Mouse (Mus musculus): ENCODE measurements around the gene Cdkl3.
"Not testable (repeated sequence)": the region's sequence is repeated elsewhere in the genome, so short reads cannot be mapped to it uniquely, and the experiment has no call there.

The Cdkl3 gene

DNA sequence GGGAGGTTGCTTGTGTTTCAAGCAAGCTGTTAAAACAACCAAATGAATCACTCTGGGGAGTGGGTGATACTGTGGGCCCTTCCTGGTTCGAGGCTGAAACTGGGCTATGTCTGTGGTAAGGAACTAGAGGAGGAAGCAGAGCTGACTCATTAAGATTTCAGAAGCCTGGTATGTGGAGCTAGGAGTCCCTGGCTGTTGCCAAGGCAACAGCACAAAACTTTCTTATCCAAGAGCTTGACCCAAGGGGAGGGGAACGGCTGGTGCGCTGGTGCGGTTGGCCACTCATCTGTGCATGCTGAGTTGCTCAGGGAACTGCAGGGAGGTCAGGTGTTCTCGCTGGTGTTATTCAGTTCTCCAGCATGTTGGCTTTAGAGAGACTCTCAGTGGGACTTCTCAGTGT is 76.0 kb downstream of the Cdkl3 start:
- peak; percentile 43 for DNase-seq

DNA sequence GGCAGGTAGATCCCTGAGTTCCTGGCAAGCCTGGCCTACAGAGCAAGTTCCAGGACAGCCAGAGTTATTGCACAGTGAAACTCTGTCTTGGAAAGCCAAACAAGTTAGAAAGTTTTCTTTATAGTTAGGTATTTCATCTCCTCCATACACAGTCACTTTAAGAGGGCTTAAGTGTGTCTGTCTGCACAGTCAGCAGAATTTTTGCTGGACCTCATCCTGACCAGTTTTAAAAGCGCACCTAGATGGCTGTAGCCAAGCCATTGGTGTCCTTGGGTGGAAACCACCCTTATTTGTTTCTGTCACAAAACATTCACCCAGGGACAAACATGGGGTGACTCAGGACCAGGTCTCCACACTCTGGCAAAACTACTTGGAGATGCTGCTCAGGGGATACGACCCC is 76.6 kb downstream of the Cdkl3 start:
- no peak for DNase-seq

DNA sequence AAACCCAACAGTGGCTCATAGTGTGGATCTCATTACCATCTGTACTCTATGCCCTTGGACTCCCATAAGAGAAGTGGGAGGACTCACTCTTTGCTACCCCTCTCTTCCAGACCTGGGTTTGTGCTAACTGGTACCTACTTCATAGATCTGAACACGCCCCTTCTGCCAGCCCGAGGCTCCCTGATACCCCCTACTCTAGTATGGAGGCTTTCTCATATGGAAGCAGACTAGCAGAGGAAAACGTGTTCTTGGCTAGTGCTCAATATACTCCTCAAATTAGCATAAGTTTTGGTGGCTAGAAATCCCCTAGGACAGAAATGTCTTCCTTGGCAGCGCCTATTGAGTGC is 81.8 kb downstream of the Cdkl3 start:
- DNase-seq = no peak

DNA sequence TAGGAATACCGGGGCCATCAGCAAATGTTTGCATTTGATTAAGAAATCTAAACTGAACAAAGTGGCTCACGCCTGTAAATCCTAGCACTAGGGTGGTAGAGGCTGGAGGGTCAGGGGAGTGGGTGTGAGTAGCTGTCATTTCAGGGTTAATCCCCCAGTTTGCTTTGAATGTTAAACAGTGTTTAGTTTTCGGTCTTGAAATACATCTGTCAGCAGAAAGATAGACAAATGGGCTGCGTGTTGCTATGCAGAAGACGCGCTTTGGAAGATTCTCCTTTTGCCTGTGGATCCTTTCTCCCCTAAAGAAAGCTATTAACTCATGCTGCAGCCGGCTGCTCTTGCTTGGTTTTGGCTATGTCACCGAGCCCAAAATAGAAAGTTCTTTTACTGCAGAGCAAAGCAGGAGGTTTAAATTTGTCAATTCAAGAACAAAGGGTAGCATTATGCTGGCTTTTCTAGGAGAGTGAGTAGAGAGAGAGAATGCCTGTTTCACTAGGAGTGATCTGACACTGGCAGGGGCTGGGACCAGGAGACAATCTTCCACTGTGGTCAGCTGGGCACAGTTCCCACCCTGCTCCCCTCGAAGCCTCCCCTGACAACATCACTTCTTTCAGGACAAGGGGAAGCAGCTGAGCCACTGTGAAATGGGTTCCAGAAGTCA is 82.3 kb downstream of the Cdkl3 start:
- peak; percentile 70 for DNase-seq

DNA sequence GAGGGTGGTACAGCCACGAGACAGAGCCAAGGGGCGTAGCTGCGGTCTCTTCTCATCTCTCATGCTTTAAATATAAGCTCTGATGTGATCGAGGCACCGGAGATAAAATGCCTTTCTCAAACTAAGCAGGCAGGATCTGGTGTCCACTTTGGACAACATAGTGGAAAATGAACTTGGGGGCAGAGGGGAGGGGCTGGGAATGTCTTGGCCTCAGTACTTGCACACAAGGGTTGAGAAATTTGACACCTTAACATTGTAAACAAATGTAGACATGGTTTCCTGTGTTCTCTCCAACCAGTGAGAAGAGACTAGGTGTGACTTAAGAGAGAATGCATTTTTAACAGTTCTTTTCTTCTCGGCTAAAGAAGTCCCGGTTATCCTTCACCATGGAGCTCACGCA is 85.3 kb downstream of the Cdkl3 start:
- DNase-seq = no peak

DNA sequence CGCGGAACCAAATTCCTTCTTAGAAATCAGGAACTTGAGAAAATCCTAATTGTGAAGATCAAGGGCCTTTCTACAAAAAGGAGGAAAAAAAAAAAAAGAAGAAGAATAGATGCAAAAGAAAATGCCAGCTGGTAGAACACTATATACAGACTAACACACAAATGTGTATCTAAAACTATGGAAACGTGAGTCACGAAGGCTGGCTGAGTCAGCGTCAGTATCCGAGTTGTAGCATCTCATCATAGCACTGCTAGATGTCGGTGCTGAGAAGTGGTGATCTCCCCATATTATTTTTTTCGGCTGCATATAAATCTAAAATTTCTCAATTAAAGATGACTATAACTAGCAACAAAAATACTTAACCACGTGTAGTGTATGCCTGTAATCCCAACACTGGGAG is 87.2 kb downstream of the Cdkl3 start:
- DNase-seq = peak; percentile 64

DNA sequence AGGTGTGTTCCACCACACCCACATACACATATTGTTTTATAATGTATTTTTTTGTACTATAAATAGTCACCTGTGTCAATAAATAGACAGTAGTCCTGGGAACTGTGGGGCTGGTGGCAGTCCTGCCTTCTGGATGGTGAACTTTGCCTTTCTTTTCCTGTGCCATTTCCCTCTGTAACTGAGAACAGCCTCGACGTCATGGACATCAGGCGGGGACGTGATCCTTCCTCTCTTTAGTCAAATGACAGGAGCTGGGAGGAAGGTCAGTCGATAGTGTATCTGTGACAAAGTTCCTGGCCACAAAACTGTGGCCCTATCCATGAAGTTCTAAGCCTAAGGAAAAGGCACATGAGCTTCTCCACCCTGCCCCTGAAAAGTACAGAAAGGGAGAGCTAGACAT is 90.5 kb downstream of the Cdkl3 start:
- no peak for DNase-seq

DNA sequence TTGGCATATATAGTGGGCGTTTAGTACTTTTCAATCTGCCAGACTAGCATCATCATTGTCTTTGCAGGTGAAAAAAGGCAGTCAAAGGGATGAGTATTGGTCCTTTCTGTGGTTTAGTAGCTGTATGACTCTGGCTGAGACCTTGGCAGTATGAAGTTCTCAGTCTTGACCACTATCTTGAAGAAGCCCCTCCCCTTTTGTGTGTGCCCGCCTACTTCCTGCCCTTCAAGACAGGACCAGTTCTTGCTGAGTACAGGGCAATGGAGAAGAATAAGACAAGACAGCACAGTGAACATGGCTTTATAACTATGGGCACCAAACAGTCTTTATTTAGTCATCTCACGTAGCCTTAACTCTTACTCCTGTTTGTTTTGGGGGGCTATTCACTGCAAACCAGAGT is 93.0 kb downstream of the Cdkl3 start:
- DNase-seq = no peak

DNA sequence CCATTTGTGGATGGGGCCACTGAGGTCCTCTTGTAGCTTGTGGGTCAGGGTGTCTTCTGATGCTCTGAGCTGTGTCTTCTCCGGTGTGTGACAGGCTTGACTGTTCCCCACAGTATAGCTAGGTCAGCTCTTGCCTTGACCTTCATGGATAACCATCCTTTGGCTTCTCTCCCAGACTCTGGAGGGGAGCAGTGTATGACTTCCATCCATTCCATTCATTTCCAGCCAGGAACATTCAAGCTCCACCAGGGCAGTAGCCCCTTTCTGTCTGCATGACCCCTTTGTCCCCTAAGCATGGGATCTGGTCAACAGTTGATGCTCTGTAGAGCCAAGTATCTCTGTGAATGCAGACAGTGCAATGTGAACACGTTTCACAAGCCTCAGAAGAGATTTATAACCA is 93.6 kb downstream of the Cdkl3 start:
- no peak for DNase-seq

DNA sequence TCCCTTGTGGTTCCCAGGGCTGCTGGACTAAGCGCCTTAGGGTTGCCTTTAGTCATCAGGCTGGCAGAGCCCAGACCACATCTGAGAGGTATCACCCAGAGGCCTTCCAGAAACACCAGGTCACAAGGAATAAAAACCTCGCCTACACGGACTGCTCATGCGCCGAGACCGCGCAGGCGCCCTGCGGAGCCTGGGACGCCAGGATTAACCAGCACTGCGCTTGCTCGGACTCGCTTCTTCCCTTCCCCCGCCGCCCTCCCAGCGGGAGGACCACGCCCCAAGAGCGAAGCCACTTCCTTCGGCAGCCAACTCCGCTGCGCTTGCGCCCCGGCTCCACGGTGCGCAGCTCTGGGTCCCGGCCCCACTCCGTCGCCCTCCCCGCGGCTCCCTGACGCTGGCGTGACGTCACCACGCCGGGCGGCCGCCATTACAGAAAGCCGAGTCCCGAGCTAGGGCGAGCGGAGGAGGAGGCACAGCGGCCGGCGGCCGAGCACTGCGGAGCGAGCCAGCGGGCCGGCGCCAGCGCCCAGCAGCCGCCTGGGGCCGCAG is 94.5 kb downstream of the Cdkl3 start, which contains the start of gene Ppp2ca:
Gene Ppp2ca (plus strand): TSS at position 284 of the 549 bp plus-strand sequence.
- peak; percentile 99 for DNase-seq

DNA sequence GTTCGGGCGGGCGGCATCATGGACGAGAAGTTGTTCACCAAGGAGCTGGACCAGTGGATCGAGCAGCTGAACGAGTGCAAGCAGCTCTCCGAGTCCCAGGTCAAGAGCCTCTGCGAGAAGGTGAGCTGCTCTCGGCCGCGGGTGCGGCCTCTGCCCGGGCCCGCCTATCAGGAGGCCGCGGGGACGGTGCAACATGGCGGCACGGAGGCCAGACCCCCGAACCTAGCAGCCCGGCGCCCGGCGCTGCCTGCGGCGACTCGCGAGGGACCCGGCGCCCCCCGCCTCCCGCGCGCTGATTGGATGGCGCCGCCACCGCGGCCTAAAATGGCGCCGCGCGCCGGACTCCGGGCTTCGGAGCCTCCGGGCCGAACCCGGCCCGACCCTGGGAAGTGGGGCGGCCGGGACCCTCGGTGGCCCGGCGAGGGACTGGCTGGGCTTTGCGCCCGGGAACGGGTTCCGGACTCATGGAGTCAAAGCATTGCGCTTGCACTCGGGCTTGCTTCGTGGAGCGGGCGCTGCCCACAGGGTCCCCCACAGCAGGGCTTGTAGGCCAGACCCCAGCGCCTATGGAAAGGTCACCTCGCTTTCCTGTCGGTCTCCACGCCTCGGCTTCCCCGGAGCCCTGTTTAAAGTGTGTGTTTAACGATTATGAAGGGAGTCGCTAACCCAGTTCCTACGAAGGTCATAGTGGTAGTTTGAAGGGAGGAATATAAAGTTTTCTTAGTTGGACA is 95.2 kb downstream of the Cdkl3 start:
- DNase-seq = peak; percentile 69

DNA sequence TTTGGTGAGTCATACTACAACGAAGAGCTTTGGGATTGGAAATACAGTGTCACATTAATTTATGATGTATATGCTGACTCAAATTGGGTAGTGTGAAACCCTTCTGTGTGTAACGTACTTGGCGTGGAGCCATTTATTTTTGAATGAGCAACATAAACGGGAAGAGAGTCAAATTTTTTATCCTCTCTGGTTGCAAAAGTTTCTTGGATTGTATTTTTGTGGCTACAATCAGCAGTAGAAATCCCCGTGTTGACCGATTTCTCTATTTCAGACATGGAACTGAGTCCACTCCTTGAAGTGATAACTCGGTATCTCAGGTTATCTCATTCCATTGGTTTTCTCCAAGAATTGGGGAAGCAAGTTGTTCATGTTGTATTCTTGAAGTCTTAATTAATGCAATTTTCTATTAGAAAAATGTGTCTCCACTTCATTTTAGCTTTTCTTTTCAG is 95.8 kb downstream of the Cdkl3 start:
- no peak for DNase-seq

DNA sequence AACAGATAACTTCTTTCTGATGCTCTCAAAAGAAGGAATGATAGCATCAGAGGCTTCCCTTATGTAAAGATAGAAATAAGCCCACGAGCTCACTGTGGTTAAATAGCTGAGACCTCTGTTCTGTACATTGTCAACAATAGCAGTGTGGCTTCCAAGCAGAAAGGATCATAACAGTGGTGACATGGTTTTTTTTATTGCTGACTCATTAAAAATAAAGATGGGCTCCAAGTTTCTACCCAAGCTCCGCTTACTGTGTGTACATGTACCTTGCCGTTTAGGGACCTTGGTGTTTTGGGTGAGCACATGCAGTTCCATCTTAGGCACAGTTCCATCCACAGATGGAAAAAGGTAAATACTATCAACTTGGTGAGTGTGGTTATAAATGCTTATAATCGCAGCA is 99.0 kb downstream of the Cdkl3 start:
- DNase-seq = no peak

DNA sequence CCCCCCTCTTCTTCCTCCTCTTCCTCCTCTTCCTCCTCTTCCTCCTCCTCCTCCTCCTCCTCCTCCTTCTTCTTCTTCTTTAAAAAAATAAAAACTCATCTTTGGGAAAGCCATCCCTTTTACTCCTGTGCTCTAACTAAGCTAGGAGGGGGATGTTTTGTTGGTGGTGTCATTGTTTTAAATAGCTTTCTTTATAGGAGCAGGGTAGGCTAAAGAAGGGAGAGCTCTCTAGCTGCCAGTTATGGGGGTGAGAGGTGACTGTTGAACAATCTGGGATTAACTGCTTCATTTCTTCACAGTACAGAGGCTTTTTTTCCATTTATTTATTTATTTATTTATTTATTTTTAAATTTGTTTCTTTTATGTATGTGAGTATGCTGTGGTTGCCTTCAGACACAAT is 101.5 kb downstream of the Cdkl3 start:
- DNase-seq = no peak

DNA sequence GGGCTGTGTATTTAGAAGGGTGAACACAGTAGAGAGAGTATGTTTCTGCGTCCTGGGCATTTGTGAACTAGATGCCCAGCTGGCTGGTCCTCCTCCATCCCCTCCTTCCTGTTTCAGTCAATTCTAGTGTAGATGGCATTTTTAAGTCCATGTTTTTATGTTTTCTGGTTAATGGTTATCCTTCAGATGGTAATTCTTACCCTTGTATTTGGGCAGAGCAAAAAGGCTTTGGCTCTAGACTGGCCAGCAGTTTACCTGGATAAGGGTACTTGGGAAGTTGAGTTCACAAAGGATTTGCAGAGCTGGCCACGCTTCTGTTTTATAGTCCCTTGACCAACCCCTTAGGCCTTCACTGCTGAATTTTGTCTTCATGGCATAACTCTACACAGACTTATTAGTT is 102.0 kb downstream of the Cdkl3 start:
- no peak for DNase-seq

DNA sequence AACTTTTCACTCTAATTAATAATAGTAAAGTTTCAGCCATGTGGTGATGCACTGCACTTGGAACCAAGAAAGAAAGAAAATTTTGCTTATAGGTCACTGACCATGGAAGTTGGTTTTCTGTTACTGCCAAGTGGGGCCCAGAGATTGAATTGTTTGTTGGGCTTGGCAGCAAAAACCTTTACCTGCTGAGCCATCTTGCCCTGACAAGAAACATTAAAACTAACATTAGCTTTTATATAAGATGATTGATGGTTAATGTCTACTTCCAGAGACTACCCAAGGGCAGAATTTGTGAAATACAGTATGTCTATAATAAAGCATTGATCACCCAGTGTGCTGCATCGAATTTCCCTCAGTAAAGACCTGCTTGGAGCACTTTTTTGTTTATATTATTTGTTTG is 102.4 kb downstream of the Cdkl3 start:
- DNase-seq = no peak

DNA sequence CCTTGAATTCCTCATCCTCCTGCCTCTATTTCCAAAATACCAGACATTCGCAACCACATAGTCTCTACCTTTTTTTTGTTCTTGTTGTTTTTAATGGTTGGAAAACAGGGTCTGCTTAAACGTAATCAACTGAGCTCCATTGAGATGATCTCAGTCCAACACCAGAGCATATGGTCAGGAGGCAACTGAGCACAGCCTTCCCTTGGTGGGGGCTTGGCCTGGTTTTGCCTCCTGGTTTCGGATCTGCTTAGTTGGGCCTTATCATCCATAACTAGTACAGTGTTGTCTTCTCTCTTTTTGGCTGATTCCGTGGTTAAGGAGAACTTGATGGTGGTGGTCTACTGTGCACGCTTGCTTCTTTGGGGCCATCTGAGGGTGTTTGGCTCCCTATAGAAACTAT is 104.8 kb downstream of the Cdkl3 start:
- no peak for DNase-seq

DNA sequence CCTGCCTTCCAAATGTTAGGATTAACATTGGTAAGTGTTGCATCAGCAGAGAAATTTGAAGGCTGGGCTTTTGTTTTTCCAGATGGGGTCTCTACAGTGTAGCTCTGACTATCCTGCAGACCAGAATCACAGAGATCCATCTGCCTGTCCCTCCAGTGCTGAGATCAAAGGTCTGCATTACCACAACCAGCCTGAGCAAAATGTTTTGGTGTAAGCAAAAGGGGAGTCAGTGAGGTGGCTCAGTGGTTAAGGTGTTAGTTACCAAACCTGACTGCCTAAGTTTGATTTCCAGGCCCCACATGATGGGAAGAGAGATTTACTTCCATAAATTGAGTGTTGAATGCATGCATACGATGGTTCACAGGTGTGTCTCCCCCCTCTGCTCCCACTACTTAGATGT is 105.4 kb downstream of the Cdkl3 start:
- no peak for DNase-seq

DNA sequence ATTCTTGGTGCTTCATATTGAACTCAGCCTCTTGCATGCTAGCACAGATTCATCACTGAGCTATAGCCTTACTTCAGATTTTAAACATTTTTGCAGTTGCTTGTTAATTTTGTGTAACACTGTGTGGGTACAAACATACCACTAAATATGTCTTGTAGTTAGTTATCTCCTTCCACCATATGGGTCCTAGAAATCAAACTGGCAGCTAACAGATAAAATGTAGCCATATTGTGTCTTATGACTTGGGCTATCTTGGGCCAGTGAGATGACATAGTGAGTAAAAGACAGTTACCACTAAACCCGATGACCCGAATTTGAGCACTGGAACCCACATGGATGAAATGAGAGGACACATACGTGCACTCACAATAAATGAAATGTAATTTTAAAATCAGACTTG is 111.5 kb downstream of the Cdkl3 start:
- no peak for DNase-seq

DNA sequence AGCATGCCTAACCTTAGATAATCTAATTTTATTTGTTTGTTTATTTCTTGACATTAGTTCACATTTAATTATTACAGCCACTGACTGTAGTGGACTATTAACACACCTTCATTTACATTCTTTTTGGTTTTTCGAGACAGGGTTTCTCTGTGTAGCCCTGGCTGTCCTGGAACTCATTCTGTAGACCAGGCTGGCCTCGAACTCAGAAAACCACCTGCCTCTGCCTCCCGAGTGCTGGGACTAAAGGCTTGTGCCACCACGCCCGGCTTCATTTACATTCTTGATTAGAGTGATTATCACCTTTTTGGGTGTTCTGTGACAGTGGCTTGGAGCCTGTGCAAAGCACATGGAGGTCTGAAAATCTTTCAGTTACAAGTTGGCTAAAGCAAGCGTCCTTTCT is 112.1 kb downstream of the Cdkl3 start:
- DNase-seq = not testable (repeated sequence)

DNA sequence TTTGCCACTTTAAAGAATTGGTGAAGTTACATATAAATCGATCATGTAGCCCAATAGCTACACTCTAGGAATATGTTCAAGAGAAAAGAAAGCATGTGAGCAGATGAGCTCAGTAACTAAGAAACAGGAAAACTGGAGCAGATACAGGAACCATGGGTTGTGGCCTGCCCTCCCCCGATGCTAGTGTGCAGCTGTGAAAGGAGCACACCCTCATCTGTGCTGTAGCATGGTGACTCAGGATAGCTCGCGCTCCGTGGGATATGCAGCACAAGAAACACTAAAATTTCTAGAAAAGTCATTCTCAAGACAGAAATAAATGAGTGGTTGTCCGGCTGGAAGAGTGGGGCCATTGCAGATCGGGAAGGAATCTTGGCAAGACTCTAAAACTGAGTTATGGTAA is 113.1 kb downstream of the Cdkl3 start:
- DNase-seq = peak; percentile 41

DNA sequence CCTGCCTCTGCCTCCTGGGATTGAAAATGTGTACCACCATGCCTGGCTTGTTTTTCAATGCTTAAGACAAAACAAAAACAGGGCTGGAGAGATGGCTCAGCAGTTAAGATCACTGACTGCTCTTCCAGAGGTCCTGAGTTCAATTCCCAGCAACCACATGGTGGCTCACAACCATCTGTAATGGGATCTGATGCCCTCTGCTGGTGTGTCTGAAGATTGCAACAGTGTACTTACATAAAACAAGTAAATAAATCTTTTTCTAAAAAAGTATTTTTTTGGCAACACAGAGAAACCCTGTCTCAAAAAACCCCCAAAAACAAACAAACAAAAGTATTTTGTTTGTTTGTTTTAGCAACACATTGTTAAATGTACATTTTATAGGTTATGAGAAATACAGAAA is 116.4 kb downstream of the Cdkl3 start:
- not testable (repeated sequence) for DNase-seq

DNA sequence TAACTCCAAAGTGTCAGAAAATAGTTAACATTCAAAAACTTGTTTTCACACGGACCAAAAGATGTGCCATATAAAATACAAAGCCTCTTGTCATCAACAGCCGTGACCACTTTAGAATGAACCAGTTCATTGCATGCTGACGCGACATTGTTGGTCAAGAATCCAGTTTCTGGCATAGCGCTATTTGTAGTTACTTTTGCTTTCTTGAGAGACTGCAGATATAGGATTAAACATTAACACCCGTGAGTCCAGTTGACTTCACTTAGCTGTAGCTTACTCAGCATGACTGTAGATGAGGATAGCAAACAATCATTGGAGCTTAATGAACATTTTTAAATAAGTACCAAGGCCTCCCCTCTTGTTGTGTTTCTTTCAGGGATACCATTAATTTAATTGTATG is 118.0 kb downstream of the Cdkl3 start:
- DNase-seq = no peak

DNA sequence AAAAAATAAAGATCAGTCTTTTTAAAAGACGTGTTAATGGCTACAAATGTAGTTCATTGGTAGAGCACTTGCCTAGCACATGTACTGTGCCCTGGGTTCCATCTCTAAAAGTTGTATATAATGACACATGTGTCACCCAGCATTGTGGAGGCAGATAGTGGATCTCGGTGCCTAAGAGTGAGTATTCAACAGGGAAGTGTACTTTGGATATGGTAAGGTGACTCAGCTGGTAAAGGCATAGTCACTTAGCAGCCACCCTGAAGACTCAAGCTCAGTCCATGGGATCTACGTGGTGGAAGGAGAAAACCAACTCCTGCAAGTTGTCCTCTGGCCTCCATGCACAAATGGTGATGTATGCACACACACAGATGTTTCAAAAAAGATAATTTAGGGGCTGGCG is 120.4 kb downstream of the Cdkl3 start:
- DNase-seq = no peak

DNA sequence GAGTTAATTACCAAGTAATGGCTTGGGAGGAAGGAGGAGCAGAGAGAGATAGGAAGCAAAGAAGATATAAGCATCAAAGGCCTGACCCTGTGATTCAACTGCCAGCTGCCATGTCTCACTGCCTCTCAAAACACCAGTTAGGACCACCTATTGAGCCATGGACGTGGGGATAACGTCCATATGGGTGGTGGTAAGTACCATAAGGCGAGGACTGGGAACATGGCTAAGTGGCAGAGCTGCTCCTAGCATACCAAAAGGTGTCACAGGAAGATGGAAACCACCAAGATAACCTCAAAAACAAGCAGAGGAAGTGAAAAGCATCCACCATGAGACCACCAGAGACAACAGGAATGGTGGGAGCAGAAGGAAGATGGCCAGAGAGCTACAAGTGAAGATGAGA is 123.1 kb downstream of the Cdkl3 start:
- DNase-seq = no peak
